Mouse (Mus musculus): ENCODE data around the gene Myl4. TPM values are rescaled to one million over a fixed set of nuclear protein-coding genes. Genes with fewer than 3 reads are reported as not detected.
"Not testable (repeated sequence)": the region's sequence is repeated elsewhere in the genome, so short reads cannot be mapped to it uniquely, and the experiment has no call there.

Gene Myl4
- total RNA-seq, 1 experiment, result 9.1 TPM

DNA sequence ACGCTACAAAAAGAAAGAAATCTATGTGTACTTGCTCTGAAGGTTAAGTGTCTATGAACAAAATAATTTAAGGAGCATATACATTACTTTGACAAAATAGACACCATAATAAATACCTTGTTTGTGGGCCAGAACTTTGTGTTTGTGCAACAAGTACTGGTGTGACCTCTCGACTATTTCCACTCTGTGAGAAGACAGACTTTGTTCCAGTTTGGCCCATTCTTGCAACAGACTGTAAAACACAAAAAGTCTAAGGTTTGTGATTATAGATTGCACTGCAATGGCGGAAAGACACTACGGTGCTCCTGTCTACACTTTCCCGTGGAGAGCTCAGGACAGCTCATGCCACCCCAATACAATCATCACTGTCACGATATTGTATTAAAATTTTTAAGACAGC lies 24.5 kb upstream of the Myl4 start:
- H3K27ac ChIP-seq (ENCODE audit: insufficient read depth, low read depth, low read length, poor library complexity, severe bottlenecking), result no peak overlapping the region
- no peak for TF ChIP-seq CHD2 (IDR thresholded peaks at IDR 0.05; ENCODE audit: low read depth, low read length)
- no peak for TF ChIP-seq MAFK (IDR thresholded peaks at IDR 0.05; ENCODE audit: insufficient read depth, low read depth, low read length)
- no peak for TF ChIP-seq HCFC1 (IDR thresholded peaks at IDR 0.05; ENCODE audit: borderline replicate concordance, insufficient read depth, low read length)
- TF ChIP-seq ZNF384 (IDR thresholded peaks at IDR 0.05; ENCODE audit: low read depth, low read length), result no peak
- TF ChIP-seq ZC3H11A (IDR thresholded peaks at IDR 0.05; ENCODE audit: borderline replicate concordance, low read depth, low read length), result no peak
- H3K4me3 ChIP-seq (ENCODE audit: insufficient read depth in 1 of 2, low read depth in 1 of 2, low read length in 2 of 2, poor library complexity in 1 of 2, severe bottlenecking in 1 of 2), result no peak overlapping the region
- peaks cover 8% of the 10 kb centered on the region for H3K36me3 ChIP-seq (ENCODE audit: control insufficient read depth, insufficient read depth, low read length, poor library complexity, severe bottlenecking)
- H3K4me1 ChIP-seq (ENCODE audit: control insufficient read depth in 2 of 2, insufficient read depth in 2 of 2, low read length in 2 of 2, poor library complexity in 1 of 2), result no peaks in the 10 kb centered on the region
- H3K9me3 ChIP-seq (ENCODE audit: control insufficient read depth, insufficient read depth, low read depth, low read length), result no peaks in the 10 kb centered on the region
- in situ Hi-C loops (cut with MboI; ENCODE audit: low sequenced_read_pairs in 2 of 2, unreplicated experiment in 2 of 2), result no loop called here
- no peak for DNase-seq (ENCODE audit: low read depth, low spot score)
- no peak overlapping the region for H3K9ac ChIP-seq (ENCODE audit: insufficient read depth, low read depth, low read length, poor library complexity, severe bottlenecking)

DNA sequence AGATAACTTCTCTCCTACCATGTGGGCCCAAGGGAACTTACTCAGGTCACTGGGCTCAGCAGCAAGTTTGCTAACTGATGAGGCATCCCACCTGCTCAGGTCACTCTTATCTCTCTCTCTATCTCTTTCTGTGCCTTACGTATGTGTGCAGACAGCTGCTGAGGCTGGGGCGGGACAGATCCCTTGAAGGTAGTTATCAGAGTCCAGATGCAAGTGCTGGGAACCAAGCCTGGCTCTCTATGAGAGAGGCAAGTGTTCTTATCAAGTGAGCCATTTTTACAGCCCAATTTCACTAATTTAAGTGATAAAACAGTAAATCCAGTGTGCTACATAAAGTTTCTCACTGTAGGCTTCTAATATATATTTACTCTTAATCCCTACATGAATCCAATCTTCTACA lies 13.6 kb upstream of the Myl4 start:
- Histone ChIP-seq H3K27ac (ENCODE audit: insufficient read depth, low read depth, low read length, poor library complexity, severe bottlenecking) (no peak overlapping the region), H3K4me1 (ENCODE audit: control insufficient read depth in 2 of 2, insufficient read depth in 2 of 2, low read length in 2 of 2, poor library complexity in 1 of 2) (no peaks in the 10 kb centered on the region), H3K9ac (ENCODE audit: insufficient read depth, low read depth, low read length, poor library complexity, severe bottlenecking) (no peak overlapping the region), H3K36me3 (ENCODE audit: control insufficient read depth, insufficient read depth, low read length, poor library complexity, severe bottlenecking) (peaks cover 2% of the 10 kb centered on the region), H3K4me3 (ENCODE audit: insufficient read depth in 1 of 2, low read depth in 1 of 2, low read length in 2 of 2, poor library complexity in 1 of 2, severe bottlenecking in 1 of 2) (no peak overlapping the region), H3K9me3 (ENCODE audit: control insufficient read depth, insufficient read depth, low read depth, low read length) (no peaks in the 10 kb centered on the region)
- no peak for DNase-seq (ENCODE audit: low read depth, low spot score)
- in situ Hi-C loops (cut with MboI; ENCODE audit: low sequenced_read_pairs in 2 of 2, unreplicated experiment in 2 of 2), result no loop called here
- no peak for TF ChIP-seq ZC3H11A (IDR thresholded peaks at IDR 0.05; ENCODE audit: borderline replicate concordance, low read depth, low read length)
- TF ChIP-seq CHD2 (IDR thresholded peaks at IDR 0.05; ENCODE audit: low read depth, low read length), result no peak
- TF ChIP-seq MAFK (IDR thresholded peaks at IDR 0.05; ENCODE audit: insufficient read depth, low read depth, low read length), result no peak
- TF ChIP-seq HCFC1 (IDR thresholded peaks at IDR 0.05; ENCODE audit: borderline replicate concordance, insufficient read depth, low read length), result no peak

DNA sequence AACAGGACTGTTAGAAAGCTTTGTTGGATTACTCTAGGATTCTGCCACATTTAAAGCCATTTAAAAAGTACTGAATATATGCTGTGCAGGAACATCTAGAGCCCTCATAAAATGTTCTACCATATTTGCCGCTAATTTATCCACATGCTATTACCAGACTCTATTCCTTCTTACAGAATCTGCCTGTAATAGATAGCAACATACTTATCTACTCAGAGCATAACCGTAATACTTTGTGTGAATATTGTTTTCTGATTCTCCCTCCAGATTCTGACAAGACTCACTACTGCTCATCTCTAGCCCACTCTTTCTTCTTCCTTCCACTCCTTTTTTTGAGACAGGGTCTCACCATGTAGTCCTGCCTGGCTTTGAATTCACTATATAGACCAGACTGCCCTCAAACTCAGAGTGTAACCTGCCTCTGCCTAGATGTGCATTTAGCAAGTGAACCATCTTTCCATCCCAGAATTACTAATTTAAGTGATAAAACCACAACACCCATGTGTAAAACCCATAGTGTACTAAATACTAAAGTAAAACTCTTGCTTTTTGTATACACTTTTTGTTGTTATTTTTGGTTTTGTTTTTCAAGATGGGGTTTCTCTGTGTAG lies 12.4 kb upstream of the Myl4 start:
- Histone ChIP-seq H3K9me3 (ENCODE audit: control insufficient read depth, insufficient read depth, low read depth, low read length) (no peaks in the 10 kb centered on the region), H3K9ac (ENCODE audit: insufficient read depth, low read depth, low read length, poor library complexity, severe bottlenecking) (no peak overlapping the region), H3K36me3 (ENCODE audit: control insufficient read depth, insufficient read depth, low read length, poor library complexity, severe bottlenecking) (no peaks in the 10 kb centered on the region; the same call in 1 of the 2 replicates), H3K27ac (ENCODE audit: insufficient read depth, low read depth, low read length, poor library complexity, severe bottlenecking) (no peak overlapping the region), H3K4me3 (ENCODE audit: insufficient read depth in 1 of 2, low read depth in 1 of 2, low read length in 2 of 2, poor library complexity in 1 of 2, severe bottlenecking in 1 of 2) (no peak overlapping the region), H3K4me1 (ENCODE audit: control insufficient read depth in 2 of 2, insufficient read depth in 2 of 2, low read length in 2 of 2, poor library complexity in 1 of 2) (no peaks in the 10 kb centered on the region)
- TF ChIP-seq CHD2 (IDR thresholded peaks at IDR 0.05; ENCODE audit: low read depth, low read length) (no peak), ZNF384 (IDR thresholded peaks at IDR 0.05; ENCODE audit: low read depth, low read length) (no peak), HCFC1 (IDR thresholded peaks at IDR 0.05; ENCODE audit: borderline replicate concordance, insufficient read depth, low read length) (no peak), MAFK (IDR thresholded peaks at IDR 0.05; ENCODE audit: insufficient read depth, low read depth, low read length) (no peak), ZC3H11A (IDR thresholded peaks at IDR 0.05; ENCODE audit: borderline replicate concordance, low read depth, low read length) (no peak)
- no peak for DNase-seq (ENCODE audit: low read depth, low spot score)
- in situ Hi-C loops (cut with MboI; ENCODE audit: low sequenced_read_pairs in 2 of 2, unreplicated experiment in 2 of 2), result no loop called here

- H3K9ac ChIP-seq (ENCODE audit: insufficient read depth, low read depth, low read length, poor library complexity, severe bottlenecking), result no peak overlapping the region
- H3K4me3 ChIP-seq (ENCODE audit: insufficient read depth in 1 of 2, low read depth in 1 of 2, low read length in 2 of 2, poor library complexity in 1 of 2, severe bottlenecking in 1 of 2), result no peak overlapping the region
- no peak for DNase-seq (ENCODE audit: low read depth, low spot score)
- H3K36me3 ChIP-seq (ENCODE audit: control insufficient read depth, insufficient read depth, low read length, poor library complexity, severe bottlenecking), result no peaks in the 10 kb centered on the region
- in situ Hi-C loops (cut with MboI; ENCODE audit: low sequenced_read_pairs in 2 of 2, unreplicated experiment in 2 of 2), result no loop called here
- no peak overlapping the region for H3K27ac ChIP-seq (ENCODE audit: insufficient read depth, low read depth, low read length, poor library complexity, severe bottlenecking)
- no peaks in the 10 kb centered on the region for H3K4me1 ChIP-seq (ENCODE audit: control insufficient read depth in 2 of 2, insufficient read depth in 2 of 2, low read length in 2 of 2, poor library complexity in 1 of 2)
- no peaks in the 10 kb centered on the region for H3K9me3 ChIP-seq (ENCODE audit: control insufficient read depth, insufficient read depth, low read depth, low read length)
- no peak for TF ChIP-seq HCFC1 (IDR thresholded peaks at IDR 0.05; ENCODE audit: borderline replicate concordance, insufficient read depth, low read length)
- no peak for TF ChIP-seq MAFK (IDR thresholded peaks at IDR 0.05; ENCODE audit: insufficient read depth, low read depth, low read length)
- no peak for TF ChIP-seq CHD2 (IDR thresholded peaks at IDR 0.05; ENCODE audit: low read depth, low read length)
- TF ChIP-seq ZNF384 (IDR thresholded peaks at IDR 0.05; ENCODE audit: low read depth, low read length), result no peak
- TF ChIP-seq ZC3H11A (IDR thresholded peaks at IDR 0.05; ENCODE audit: borderline replicate concordance, low read depth, low read length), result no peak
Observed at GRCm38 (mm10) chr11:104539811-104540210, 10.7 kb upstream of the Myl4 start.

DNA sequence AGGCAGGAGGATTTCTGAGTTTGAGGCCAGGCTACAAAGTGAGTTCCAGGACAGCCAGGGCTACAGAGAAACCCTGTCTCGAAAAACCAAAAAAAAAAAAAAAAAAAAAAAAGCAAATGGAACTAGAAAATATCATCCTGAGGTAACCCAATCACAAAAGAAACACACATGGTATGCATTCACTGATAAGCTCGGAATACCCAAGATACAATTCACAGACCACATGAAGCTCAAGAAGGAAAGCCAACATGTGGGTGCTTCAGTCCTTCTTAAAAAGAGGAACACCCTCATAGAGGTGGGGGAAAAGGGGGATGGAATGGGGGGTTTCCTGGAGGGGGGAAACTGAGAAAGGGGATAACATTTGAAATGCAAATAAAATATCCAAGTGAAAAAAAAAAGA lies 7.1 kb upstream of the Myl4 start:
- in situ Hi-C loops (cut with MboI; ENCODE audit: low sequenced_read_pairs in 2 of 2, unreplicated experiment in 2 of 2); H3K4me1 ChIP-seq (ENCODE audit: control insufficient read depth in 2 of 2, insufficient read depth in 2 of 2, low read length in 2 of 2, poor library complexity in 1 of 2); H3K4me3 ChIP-seq (ENCODE audit: insufficient read depth in 1 of 2, low read depth in 1 of 2, low read length in 2 of 2, poor library complexity in 1 of 2, severe bottlenecking in 1 of 2); H3K27ac ChIP-seq (ENCODE audit: insufficient read depth, low read depth, low read length, poor library complexity, severe bottlenecking); H3K9ac ChIP-seq (ENCODE audit: insufficient read depth, low read depth, low read length, poor library complexity, severe bottlenecking); DNase-seq (ENCODE audit: low read depth, low spot score); H3K36me3 ChIP-seq (ENCODE audit: control insufficient read depth, insufficient read depth, low read length, poor library complexity, severe bottlenecking); H3K9me3 ChIP-seq (ENCODE audit: control insufficient read depth, insufficient read depth, low read depth, low read length): not testable (repeated sequence)
